Mouse (Mus musculus): ENCODE data around the gene P3h1. TPM values are rescaled to one million over a fixed set of nuclear protein-coding genes. Genes with fewer than 3 reads are reported as not detected.

Gene P3h1
- total RNA-seq, 2 experiments from 2014 or later: 13.3 to 15.1 TPM

DNA sequence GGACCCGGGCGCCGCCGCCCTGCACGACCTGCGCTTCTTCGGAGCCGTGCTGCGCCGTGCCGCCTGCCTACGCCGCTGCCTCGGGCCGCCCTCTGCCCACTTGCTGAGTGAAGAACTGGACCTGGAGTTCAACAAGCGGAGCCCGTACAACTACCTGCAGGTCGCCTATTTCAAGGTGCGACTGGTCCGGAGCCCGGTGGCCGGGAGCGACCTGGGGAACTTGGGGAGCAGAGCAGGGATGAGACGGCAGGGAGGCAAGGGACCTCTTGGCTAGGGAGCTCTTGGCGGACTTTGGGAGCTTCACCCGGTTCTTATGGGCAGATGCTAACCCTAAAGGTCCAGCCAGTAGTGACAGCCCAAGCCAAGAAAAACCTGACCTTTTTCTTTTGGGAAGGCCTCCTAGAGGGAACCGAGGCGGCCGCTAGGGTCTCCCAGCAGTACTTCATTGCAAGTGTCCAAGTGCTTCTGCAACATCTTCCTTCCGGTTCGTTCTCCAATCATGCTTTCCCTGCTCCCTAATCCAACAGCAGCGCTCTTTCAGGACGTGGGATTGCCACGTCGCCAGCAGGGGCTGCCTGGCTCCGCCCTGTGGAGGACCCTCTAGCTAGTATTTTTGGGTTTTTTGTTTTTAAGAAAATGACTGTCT is 664 bp downstream of the P3h1 start:
- DNase-seq: peak; percentile 43 to 54
- intact Hi-C loops (cut with DNase I): loop anchor here (2.0 to 10.0 kb wide), 4 partner anchors 55 to 901 kb away; partner anchors contain the start of genes Foxj3, Frg2f1, Ppcs and Zmynd12

GRCm38 (mm10) chr4:119234348-119234747 is 1.6 kb downstream of the P3h1 start:
- intact Hi-C loops (cut with DNase I): loop anchor here (5.0 to 10.0 kb wide), 3 partner anchors 188 to 900 kb away; partner anchors contain the start of genes Foxj3, Frg2f1, Ppcs and Zmynd12
- no peak for DNase-seq

DNA sequence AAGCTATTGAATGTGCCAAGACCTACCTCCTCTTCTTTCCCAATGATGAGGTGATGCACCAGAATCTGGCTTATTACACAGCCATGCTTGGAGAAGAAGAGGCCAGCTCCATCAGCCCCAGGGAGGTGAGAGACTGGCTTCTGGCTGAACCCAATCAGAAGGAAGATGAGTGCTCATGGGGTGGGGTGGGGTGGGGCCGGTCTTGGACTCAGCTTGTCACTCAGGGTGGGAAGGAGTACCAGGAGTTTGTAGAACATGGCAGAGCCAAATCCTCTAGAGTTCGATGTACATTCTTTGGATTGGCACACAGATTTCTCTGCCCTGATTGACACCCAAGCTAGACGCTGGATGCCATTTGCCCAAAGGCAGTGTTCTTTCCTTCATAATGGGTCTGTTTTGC is 5.9 kb downstream of the P3h1 start:
- no peak for DNase-seq
- intact Hi-C loops (cut with DNase I): loop anchor here (2.0 to 10.0 kb wide), 2 partner anchors 100 to 896 kb away; no protein-coding TSS in a partner anchor

GRCm38 (mm10) chr4:119239181-119239682 is 6.5 kb downstream of the P3h1 start:
- peak in 1 of 2 experiments; percentile 52 for DNase-seq
- intact Hi-C loops (cut with DNase I): loop anchor here (2.0 to 10.0 kb wide), 2 partner anchors 100 to 896 kb away; no protein-coding TSS in a partner anchor

DNA sequence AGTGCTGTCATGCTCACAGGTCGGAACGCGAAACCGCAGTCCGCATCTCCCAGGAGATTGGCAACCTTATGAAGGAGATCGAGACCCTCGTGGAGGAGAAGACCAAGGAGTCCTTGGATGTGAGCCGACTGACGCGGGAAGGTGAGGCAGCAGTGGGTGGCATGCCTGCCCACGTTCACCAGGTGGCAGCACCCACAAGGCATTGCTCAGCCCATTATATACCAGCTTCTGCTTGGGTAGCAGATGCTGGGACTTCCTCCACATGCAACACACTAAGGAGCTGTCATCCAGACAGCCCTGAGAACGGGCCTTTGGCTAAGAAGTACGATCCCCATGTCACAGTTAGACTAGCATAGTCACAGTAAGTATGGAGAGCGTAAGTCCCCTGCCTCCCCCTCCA is 8.9 kb downstream of the P3h1 start:
- DNase-seq: no peak
- intact Hi-C loops (cut with DNase I): loop anchor here (10.0 kb wide), 1 partner anchor 493 kb away; the partner anchor contains the start of gene Hivep3

DNA sequence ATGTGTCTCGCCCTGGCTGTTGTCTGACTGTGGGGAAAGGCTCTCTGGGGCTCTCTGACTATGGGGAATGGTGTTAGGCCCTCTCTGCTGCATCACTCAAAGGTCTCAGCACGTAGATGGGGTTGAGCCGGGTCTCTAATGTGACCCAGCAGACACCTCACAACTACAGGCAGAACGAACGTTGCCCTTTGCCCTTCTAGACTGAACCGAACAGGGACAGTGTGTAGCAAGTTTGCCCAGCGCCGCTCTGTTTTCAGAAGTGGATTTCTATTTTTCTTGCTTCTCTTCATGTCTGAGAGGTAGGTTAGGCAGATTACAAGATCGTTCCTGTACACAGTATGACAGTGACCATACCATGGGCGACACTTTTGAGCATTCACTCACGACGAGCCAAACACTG is 9.9 kb downstream of the P3h1 start:
- DNase-seq: no peak
- intact Hi-C loops (cut with DNase I): loop anchor here (10.0 kb wide), 1 partner anchor 492 kb away; the partner anchor contains the start of gene Hivep3

DNA sequence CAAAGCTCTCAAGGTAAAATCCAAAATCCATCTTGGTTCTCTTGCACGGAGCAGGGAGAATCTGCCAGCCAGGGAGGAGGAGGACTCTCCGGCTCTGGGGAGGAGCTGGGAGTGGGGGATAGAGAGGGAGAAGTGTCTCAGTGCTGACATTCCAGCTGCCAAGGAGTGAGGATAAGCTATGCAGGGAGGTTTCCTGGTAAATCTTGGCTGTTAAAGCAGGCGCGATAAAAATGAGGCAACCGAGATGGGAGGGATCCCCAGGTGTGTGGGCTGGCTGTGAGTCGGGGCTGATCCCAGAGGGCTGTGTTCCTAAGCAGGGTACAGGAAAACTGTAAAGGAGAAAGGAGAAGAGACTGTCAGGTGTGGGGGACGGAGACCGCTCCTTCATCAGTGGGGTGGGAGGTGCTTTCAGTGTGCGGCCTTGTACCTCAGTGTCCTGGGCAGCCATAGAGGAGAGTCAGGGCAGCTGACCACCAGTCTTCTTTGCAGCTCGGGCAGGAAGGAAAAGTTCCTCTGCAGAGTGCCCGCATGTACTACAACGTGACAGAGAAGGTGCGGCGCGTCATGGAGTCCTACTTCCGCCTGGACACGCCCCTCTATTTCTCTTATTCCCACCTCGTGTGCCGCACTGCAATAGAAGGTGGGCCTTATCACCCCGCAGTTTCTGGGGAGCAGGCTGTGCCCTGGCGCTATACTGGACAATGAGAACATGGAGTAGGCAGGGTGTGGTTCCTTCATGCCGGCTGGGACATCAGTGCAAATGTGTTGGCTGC is 11.9 kb downstream of the P3h1 start:
- no peak for DNase-seq
- intact Hi-C loops (cut with DNase I): loop anchor here (5.0 to 10.0 kb wide), 5 partner anchors 78 to 490 kb away; partner anchors contain the start of genes Foxj3, Frg2f1, Hivep3 and Ppcs

DNA sequence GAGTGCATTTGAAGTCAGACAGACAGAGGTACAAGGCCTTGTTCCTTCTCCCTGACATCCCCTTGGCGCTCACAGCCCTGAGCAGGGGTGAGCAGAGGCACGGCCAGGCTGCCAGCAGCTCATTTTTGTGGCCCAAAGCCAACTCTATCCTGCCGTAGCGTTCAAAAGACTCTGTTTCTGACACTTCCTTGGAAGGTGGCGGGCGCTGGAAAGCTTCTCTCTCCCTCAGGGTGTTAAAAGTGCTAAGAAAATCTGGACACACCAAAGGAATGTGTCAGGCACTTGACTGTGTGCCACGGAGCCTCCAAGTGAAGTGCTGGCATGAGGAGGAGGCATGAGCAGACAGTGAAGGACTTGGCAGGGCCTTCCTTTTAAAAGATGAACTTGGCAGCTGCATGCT is 12.8 kb downstream of the P3h1 start:
- intact Hi-C loops (cut with DNase I): loop anchor here (5.0 to 10.0 kb wide), 5 partner anchors 77 to 489 kb away; partner anchors contain the start of genes Foxj3, Frg2f1, Hivep3 and Ppcs
- DNase-seq: peak; percentile 32 to 38

DNA sequence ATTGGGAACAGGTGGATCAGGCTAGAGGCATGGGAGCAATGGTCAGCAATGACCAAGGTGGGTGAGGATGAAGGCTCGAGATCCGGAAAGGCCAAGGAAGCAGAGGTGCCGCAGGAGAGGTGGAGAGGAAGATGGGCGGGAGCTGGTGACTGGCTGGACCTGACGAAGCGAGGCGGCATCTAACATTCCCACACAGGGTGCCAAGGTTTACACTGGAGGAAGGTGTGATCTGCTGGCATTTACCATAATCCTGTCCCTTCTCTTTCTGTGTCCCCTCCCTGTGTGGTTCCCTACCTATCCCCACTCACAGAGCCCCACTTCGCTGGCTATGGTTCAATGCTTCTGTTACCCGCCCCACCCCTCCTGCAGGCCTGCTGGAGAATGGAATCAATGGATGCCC is 13.2 kb downstream of the P3h1 start:
- no peak for DNase-seq
- intact Hi-C loops (cut with DNase I): loop anchor here (2.0 to 10.0 kb wide), 7 partner anchors 49 to 489 kb away; partner anchors contain the start of genes Foxj3, Frg2f1, Hivep3 and Ppcs

DNA sequence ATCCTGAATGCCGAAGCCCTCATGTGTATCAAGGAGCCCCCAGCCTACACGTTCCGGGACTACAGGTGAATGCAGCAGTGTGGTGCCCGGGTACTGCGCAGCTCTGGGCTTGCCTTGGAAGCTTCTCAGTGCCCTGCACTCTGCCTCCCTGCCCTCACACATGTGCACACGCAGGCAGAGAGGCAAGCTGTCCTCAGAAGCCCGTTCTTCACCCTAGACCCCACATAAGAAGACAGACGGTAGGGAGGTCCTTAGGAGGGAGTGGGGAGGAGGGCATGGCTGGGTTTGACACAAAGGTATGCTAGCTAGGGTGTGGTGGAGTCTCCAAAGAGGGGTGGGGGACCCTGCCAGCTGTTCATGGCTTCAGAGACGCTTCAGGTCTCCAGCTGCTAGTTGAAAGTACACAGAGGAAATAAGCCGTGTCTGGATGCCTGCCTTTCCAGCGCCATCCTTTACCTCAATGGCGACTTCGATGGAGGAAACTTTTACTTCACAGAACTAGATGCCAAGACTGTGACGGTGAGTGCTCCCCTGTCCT is 14.0 kb downstream of the P3h1 start:
- no peak for DNase-seq
- intact Hi-C loops (cut with DNase I): loop anchor here (1.0 to 10.0 kb wide), 10 partner anchors 29 to 488 kb away; partner anchors contain the start of genes Foxj3, Frg2f1, Hivep3 and Ppcs

DNA sequence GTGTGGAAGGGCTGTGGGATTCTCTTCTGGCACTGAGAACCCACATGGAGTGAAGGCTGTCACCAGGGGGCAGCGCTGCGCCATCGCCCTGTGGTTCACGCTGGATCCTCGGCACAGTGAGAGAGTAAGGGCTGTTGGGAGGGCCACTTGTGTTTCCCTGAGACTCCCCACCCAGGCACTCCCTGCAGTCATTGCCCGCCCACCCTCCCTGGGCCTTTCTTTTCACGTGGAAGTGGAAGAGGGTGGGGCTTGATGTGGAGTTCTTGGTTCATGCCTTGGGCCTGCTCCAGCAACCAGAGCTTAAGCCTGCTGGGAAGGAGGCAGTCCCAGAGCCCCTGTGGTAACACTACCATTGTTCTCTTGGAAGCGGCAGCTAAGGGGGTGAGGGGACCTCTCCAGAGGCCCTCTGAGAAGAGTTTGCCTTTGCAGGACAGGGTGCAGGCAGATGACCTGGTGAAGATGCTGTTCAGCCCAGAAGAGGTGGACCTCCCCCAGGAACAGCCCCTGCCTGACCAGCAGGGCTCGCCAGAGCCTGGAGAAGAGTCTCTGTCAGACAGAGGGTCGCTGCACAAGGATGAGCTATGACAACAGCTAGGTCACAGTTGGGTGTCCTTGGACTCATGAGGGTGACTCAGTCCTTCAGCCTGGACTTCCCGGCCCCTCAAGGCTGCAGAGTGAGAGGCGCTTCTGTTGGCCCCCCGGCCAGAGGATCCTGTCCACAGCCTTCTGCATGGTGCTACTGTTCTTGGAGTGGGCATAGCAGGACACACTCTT is 14.9 kb downstream of the P3h1 start:
- DNase-seq: peak; percentile 82 to 89

GRCm38 (mm10) chr4:119248407-119248965 is 15.8 kb downstream of the P3h1 start:
- DNase-seq: no peak
- intact Hi-C loops (cut with DNase I): loop anchor here (5.0 to 10.0 kb wide), 5 partner anchors 74 to 486 kb away; partner anchors contain the start of genes Foxj3, Frg2f1, Hivep3 and Ppcs

More for the DNA sequence above, 14.9 kb downstream of the P3h1 start:
- intact Hi-C loops (cut with DNase I): loop anchor here (1.0 to 10.0 kb wide), 10 partner anchors 28 to 487 kb away; partner anchors contain the start of genes Foxj3, Frg2f1, Hivep3 and Ppcs

DNA sequence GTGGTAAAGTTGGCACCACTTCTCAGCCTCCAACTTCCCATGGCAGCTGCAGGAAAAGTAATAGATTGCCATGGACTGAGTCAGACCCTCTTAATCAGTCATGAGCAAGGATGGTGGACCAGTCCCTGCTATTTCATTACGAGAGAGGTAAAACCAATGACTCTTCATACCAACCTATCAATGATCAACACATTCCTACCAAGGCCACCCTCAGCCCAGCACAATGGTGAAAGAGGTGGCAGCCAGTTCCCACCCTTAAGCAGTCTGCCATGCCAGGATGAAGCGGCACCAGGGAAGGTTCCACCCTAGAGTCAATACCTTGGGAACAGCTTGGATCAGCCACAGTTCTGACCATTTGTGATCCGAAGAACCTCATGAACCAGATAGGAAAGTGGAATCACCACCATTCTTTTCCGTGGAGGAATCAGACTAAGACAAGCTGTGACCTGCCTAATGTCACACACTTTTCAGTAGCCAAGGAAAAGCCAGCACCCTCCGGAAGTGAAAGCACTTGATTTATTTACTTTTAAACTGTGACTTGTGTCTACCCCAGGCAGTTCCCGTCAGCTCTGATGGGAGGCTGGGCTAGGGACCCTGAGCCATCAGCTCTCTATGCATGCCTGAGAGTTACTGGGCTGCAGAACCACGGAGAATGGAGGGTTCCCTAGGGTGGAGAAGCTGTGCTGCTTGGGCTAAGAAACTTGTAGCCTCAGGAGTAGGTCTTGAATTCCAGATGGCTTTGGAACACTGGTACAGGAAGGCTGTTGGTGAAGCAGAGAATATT is 19.5 kb downstream of the P3h1 start:
- no peak for DNase-seq
- intact Hi-C loops (cut with DNase I): no loop called here

- intact Hi-C loops (cut with DNase I): no loop called here
- DNase-seq: no peak
These were observed 21.4 kb downstream of the P3h1 start for GRCm38 (mm10) chr4:119254012-119254618.

DNA sequence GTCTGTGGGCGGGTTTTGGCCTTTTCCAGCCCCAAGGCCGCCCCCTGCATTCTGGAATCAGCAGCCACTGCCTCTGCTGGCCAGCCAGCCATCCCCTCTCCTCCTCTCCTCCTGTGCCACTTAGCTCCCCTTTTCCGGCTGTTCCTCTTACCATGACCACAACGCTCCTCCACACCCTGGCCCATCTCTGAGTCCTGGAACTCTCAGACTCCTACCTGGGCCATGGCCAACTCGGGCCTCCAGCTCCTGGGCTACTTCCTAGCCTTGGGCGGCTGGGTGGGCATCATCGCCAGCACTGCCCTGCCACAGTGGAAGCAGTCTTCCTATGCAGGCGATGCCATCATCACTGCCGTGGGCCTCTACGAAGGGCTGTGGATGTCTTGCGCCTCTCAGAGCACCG is 22.6 kb downstream of the P3h1 start, which contains the start of gene Cldn19:
Gene Cldn19, plus strand, starts transcription at position 64 of the 400 bp plus-strand sequence.
- DNase-seq: no peak
- intact Hi-C loops (cut with DNase I): no loop called here

DNA sequence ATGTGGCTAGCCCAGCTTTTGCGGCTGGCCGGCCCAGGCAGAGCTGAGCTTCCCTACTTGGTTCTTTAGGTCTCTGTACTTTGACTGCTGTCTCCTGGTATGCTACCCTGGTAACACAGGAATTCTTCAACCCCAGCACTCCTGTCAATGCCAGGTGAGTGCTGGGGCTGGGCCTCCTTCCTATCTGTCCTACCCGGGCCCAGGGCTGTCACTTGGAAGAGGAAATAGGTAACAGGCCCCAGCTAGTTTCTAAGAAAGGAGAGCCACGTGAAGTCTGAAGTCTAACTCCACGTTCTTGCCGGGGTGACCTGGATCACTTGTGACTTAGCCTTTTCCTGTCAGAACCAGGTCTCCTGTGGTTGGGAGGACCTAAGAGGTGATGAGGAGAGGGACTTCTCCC is 24.4 kb downstream of the P3h1 start:
- intact Hi-C loops (cut with DNase I): no loop called here
- DNase-seq: no peak

DNA sequence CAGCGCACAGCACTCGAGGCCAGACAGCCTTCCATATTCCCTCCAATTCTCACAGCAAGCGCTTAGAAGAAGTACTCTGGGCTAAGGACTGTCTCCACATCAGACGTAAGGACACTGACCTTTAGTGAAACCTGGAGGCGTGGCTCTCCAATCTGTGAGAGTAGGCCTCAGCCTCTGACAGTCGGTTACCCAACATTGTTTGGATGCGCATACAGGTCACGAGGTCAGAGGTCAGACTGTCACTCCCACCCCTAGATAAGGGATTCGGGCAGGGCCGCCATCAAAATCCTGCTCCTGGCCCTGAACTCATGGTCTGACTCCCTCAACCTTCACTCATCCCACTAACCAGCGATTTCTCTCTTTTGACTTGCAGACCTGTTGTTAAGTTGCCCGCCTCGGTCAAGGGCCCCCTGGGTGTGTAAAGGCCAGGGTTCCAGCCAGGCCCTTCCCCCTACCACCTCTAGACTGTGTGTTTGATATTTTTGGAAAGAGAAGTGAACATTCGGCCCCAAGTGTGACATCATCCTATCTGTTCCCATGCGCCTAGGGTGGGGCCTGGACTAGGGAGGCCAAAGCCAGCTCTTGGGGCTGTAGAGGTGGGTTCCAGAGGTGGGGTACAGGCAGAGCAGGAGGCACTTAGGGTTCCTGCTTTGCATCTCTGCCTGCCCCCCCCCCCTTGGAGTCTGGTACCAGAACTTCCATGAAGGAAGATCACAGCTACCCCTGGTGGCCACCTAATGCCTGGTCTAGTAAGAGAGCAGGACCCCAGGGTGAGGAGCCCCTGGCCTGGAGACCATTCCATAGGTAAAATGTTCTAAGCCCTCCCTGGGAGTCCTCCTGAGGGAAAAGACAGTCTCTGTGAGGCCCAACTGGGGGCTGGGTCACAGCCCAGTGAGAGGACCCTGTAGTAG is 26.9 kb downstream of the P3h1 start:
- intact Hi-C loops (cut with DNase I): no loop called here
- DNase-seq: no peak

All from heart, postnatal 36 days (tissue).